Mouse (Mus musculus) liver, postnatal 0 days (tissue): ENCODE data around the gene Sema6b.

Experiments
- CTCF ChIP-seq: sonication (generic); IDR thresholded peaks from 2 replicates; pipeline ENCODE4 v1.5.1; 2016; ENCODE audit warnings: antibody characterized with exemption, low read depth
- EP300 ChIP-seq: IDR thresholded peaks from 2 replicates; pipeline ENCODE4 v1.6.1; 2016; ENCODE audit warnings: antibody characterized with exemption, low read depth, mild to moderate bottlenecking

DNA sequence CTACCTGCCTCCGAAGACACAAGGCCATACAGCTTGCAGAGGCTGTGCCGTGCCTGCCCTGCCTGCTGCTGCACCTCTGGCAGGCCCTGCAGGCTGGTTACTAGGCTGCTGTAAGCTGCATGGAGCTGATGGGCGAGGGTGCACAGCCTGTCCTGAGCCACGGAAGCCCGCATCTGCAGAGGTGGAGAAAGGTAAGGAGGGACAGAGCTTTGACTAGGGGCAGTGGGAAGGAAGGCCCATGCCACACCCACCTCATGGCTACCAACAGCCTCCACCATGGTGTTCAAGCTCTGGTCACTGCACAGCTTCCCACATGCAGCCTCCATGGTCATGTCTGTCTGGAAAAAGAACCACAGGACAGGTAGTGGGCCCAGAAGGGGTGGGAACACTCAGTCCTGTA is 38.0 kb downstream of the Sema6b start:
- TF ChIP-seq CTCF: no peak
- no peak for TF ChIP-seq EP300
